Mouse (Mus musculus) c-Kit-negative CD71-positive TER-119-positive erythroid progenitor cells, embryonic 14.5 days (primary cell): Measurements from ENCODE around the gene Ptprm.

Experiments used
- DNase-seq: peaks from one replicate; pipeline ENCODE4 v3.0.0-alpha.2; 2013; ENCODE audit warnings: low read depth, low spot score

Ptprm gene

DNA sequence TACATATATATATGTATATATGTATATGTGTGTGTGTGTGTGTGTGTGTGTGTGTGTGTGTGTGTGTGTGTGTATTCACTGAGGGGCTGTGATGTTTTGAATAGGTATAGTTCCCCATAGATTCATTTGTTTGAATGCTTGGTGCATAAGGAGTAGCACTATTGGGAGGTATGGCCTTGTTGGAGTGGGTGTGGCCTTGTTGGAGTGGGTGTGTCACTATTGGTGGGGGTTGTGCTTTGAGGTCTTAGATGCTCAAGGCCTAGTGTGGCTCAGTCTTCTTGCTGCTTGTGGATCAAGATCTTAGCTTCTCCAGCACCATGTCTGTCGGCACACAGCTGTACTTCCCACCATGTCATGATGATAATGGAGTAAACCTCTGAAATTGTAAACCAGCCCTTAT, 138.9 kb downstream of the Ptprm start:
- DNase-seq = no peak

DNA sequence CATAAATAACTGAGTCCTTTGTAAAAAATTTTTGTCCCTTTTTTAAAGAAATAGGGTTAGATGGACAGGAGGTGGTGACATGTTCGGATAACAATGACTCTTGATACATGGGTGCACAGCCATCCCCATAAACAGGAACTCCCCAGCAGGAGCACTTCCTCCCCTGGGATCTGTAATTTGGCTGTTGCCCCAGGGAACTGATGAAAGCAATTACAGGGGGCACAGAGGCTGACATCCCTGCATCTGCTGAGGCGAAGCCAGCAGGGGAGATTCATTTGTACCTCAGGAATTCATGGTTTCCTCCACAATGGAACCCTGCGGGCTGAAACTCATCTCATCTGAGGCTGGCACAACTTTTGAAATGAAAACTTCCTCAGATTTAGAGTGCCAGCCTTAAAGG, 140.5 kb downstream of the Ptprm start:
- no peak for DNase-seq

DNA sequence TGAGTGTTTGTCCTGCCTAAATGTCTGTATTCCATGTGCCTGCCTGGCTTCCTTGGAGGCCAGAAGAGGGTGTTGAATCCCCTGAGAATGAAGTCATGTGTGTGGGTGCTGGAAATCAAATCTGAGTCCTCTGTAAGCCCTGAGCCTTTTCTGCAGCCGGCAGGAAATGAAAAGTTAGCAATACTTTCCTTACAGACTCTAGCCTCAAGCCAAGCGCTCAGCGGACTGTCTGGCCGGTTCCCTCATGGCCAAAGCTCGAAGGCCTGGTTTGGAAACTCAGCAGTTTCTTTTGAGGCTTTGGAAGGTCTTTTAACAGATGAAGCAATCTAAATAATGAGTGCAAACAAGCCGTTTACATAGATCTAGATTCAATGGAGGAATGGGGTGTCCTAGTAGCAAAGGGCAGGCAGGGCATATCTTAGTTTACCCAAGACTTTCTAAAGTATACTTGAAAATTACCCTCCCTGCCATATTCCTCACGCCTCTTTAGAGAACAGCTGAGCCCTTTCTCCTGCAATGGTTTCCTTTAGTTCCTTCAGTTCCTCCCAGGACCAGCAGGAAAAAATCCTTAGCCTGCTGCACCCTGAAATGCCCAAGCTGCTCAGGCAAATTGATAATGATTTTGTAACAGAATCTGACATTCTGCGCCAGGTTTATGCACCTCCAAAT, 144.4 kb downstream of the Ptprm start:
- no peak for DNase-seq

DNA sequence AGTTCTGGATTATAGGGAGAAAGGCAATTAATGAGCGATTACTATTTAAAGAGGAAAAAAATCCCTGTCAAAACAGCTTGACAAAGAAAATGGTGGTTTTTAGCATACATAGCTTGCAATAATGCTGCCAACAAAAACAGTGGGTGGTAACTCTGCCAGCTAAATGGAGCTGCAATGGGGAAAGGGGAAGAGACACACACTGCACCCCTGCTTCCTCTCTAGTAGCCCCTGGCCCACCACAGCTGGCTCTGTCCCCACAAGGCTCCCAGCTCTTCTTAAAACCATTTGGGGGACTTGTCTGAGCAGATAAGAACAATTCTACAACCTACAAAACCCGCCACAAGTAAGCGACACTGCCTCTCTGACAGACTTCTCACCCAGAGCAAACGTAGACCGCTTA, 145.7 kb downstream of the Ptprm start:
- DNase-seq = no peak

DNA sequence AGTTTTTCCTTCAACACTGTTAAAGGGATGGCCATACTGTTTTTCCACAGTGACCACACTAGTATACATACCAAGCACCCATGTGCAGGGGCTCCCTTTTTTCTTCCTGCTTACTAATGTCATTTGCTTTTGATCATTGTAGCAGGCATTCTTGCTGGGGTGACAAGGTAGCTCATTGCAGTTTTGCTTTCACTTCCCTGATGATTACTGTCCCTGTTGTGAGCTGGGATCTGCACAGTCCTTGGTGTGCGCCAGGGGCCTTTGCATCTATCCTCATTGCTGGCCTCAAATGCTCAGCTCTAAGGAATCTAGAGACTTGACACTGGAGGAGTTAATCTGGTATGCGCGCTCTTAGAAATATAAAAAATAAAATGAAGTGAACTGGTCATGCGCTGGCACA, 147.3 kb downstream of the Ptprm start:
- no peak for DNase-seq

DNA sequence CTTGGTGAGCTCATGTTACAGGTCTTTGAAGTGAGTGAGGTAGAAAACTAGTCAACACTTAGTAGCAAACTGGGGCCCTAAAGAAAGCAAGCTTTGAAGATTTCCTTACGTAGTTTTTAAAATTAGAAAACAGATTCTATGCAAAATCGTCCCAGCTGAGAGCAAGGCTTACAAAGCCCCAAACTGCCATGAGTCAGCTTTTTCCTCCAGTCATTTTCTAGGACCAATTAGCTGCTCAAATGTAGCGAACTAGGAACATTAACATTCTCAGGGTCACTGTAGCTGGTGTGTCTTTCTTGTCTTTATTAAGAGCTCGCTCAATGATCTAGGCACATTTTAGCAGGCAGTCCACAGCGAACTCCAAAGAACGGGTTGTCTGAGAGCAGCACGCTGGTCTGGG, 153.1 kb downstream of the Ptprm start:
- DNase-seq = no peak

DNA sequence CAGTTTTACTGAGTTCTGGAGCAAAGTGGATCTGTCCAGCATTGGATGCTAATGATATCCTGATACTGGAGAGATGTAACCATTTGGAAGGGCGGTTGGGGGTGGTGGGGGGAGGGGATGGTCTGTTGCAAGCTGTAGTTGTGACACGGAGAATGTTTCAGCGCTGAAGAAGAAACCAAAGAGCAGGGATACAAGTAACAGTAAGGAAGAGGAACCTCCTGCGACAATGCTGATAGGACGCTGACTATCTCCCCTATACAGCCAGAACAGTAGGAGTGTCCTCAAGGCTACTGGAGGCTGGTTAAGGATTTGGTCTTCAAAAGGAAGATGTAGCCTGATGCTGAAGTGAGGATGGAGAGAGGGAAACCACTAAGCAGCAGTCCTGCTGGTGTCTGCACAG, 160.5 kb downstream of the Ptprm start:
- DNase-seq = no peak

DNA sequence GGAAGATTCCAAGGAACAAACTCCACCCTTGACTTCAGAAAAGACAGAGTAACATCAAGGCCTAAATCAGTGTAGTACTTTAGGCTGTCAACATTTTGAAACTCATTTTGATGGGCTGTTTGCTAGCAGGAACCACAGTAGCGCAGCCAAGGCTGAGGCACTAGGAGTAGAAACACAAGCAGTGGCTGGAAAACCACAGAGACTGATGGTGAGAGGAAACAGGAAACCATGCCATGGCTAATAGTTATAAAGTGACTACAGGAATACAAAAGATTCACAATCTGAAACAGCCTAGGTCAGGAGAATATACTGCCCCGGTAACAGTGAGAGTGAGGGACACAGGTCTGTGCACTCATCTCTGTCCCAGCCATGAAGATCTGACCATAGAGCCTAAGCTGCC, 165.7 kb downstream of the Ptprm start:
- no peak for DNase-seq

DNA sequence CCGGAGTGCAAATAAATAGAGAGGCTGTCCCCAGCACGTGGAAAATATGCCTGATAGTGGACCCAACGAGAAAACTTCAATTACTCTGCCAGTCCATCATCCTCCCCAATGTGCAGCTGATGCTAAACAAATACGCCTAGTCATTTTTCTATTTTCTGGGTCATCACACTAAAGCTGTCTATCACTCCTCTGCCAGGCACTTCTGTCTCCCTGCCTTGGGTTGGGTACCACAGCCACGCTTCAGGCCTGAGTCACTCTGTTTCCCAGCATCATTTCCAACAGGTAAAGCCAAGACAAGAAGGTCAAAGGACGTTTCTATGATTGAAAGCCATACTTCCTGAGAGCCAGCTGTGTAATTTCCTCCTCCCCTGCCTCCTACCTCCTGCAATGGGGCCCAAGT, 167.4 kb downstream of the Ptprm start:
- no peak for DNase-seq

DNA sequence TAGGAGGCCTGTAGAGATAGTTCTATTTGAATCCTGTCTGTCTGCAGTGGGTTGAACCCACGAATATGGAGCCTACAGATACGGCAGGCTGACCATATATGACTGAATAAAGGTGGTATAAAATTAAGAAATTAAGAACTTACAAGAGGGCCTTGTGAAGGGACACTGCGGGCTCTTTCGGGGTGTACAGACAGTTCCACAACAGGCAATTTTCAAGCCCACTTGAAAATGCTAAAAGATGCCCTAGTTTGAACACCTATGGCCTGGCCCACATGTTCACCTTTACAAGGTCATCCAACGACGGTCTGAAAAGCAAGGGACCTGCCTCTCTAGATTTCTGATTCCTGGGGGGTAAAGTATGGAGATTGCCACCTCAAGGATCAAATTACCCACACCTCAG, 168.3 kb downstream of the Ptprm start:
- DNase-seq = no peak

DNA sequence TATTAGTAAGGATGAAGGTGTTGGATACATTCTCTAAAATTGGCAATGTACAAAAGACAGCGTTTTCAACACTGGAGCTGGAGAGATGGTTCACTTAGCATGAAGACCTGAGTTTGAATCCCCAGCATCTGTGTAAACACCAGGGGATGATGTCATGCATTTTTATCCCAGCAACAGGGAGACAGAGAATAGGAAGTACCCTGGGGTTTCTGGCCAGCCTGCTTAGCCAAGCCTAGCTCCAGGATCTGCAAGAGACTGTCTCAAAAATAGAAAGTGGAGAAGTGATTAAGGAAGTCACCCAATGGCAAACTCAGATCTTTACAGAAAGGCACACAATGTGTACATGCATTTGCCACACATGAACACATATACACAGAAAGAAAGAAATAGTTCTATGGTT, 174.8 kb downstream of the Ptprm start:
- DNase-seq = no peak

DNA sequence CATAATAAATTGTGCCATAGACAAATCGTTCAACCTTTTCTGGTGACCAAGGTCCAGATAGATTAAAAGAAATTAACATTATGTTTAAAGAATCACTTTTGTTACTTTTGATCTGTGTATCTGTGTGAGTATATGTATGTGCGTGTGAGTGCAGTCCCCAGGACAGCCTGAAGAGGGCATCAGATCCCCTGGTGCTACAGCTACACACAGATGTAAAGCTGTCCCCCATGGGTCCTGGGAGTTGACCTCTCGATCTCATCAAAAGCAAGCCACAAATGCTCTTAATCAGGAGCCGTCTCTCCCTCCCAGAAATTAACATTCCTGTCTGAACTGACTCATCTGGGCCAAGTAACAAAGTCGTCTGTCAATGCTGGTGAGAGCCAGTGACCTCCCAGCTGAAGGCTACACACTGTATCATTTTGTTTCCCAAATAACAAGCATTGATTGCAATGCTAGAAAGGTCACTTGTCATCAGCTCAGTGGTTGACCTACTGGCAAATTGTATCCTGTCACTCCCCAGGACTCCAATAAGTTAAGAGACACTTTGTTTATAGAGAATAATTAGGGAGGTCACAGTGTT, 175.5 kb downstream of the Ptprm start:
- DNase-seq = no peak

DNA sequence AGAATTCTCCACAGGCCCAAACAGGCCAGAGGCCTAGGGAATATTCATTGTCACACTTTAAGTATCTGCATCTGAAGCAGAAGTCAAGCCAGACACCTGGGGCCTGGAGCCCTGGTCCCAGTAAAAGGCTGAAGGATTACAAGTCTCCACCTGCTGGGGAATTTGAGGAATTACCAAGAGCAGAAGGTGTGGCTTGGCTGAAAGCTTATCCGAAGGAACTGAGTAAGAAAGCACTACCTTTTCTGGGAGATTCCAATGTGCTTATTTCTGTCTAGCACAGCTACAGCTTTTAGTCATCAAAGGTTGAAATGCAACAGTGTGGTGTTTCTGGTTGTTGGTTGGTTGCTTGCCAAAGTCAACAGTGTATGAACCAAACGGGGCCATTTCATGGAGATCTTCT, 178.4 kb downstream of the Ptprm start:
- no peak for DNase-seq

DNA sequence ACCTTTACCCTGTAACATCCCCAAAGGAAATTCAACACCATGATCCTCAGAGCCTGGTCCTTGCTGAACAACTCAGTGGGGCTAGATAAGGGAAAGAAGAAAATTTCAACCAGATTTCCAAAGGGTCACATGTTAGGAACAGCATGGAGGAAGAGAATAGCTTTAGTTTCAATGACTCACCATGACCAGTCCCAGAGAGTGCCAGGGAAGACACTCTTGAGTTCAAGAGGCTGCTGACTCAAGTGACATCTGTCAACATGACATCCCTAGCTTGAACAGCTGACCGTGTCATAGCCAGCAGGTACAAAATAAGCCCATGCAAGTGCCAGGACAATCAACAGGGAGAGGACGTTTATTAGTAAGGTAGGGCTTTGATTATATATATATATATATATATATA, 182.9 kb downstream of the Ptprm start:
- DNase-seq = no peak

DNA sequence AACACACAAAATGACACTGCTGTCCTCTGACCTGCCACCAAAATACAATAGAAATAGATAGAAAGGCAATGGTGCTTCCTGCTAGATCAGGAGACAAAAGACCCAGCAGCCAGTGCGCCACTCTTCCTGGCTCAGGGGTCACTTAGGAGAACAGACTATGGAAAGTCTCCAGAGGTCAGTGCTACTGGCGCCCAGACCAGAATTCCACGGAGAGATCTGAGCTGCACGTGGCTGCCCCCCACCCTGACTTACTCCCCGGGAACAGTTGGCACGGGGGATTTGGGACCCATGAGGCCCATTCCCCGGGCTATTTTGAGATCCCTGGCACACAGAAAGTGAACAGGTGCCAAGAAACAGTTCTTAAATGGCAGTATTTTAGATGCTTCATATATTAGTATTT, 183.6 kb downstream of the Ptprm start:
- DNase-seq = no peak

DNA sequence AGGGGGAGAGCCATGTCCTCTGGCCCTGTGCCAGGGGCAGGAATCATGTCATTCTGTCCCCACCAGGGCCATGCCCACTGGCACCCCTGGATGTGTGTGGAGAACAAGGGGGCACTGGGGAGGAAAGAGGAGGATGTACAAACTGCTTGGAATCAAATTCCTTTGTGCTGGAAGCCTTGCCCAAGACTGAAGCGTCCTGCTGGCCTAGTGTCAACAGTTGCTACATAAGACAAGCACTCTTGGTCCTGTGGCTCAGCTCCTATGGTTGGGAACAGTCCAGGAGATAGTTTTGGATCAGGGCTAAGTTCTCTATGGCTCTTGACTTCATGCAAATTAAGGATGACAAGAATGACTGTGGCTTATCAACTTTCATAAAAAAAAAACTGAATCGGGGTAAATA, 188.4 kb downstream of the Ptprm start:
- DNase-seq = no peak

DNA sequence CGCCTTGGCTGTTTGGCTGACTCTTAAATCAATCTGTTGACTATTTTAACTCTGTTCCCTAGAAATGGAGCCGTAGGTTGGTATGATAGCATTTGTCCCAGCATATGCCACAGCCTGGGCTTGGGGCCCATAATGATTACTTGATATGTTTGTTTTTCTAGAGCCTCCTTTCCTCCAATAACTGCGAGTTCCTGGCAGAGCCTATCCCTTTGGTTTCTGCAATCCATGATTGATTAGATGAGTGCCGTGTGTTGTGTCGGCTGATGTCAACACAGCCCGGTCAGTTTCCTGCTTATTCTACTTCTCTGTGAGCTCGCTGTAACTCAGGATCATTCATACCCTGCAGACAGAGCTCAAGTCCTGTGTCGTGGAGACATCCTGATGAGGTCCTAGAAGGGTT, 194.6 kb downstream of the Ptprm start:
- DNase-seq = no peak

DNA sequence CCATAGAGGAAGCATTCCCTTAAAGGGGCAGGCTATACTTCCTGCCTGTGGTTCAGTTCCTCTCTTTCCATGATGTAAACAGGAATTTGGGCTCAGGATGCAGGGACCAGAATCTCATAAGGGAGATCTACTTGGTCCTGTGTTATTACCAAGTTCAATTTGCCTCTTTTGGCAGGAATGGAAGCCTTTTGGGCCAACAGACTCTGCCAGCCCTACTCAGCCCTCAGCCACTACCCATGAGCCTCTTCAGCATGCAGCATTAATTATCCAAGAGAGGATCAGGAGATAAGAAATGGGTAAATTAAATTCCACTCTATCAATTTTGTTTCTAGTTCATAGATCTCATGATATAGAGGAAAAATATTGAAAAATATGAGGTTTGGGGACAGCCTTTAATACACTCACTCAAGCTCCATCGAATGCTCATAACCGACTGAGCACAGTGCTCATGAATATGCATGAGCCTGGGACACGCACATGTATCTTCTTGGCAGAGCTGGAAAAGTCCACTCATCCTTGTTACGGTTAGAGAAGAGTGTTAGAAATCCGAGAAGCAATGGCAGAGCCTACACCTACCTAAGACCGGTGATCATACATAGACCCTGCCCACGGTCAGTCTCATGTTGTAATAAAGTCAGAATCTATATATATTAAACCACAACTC, 197.0 kb downstream of the Ptprm start:
- DNase-seq = no peak

DNA sequence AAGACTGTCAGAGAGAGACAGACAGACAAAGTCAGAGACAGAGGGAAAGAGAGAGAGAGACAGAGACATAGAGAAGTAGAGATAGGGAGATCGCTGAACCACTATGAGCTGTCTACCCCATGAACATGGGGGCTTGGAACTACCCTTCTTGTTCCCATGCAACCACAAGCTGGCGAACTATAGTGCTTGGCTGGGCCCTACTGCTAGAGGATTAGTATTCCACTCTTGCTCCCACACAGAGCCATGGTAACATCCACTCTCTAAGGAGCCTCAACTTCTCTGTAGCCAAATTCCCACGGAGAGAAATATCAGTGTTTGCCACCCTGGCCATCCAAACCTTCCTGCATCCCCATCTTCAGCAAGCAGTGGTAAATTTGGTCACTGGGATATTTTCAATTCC, 202.0 kb downstream of the Ptprm start:
- no peak for DNase-seq

DNA sequence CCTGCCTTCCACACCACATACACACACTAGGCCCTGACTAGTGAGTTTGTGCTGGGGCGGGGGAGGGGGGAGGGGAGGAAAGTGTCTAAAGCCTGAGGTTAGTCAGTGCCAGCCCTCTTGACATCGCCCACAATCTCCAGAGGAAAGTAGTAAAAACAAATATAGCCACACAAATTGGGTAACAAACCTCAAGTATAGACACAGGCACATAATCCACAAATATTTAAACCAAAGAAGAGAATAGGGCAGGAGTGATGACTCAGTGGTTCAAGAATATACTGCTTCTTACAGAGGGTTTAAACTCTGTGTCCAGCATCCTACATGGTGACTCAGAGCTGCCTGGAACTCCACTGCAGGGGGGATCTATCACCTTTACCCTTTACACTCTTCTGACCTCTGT, 203.8 kb downstream of the Ptprm start:
- DNase-seq = no peak

DNA sequence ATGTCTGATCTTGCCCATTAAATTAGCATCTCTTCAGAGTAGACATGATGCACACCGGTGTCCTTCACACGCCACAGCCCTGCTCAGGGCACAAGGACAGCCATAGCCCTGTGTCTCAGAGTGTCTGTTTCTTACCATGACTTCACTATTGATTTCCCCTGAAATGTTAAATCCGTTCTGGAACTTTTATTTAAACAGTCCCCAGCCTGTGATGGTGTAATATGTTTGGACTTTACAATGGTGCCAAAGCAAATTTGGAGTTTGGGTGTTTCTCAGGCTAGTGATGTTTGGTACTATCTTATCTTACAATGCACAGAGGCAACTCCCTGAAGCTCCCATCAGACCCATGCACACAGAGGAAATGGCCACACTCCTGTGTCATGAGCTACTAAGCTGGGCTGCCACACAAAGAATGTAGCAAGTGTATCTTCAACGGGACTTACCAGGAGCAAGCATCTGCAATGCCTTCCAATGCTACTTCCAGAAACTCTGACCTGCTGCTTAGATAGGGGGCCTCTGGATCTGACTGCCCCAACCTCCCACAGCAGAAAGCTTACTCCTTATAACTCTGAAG, 212.0 kb downstream of the Ptprm start:
- DNase-seq = no peak

DNA sequence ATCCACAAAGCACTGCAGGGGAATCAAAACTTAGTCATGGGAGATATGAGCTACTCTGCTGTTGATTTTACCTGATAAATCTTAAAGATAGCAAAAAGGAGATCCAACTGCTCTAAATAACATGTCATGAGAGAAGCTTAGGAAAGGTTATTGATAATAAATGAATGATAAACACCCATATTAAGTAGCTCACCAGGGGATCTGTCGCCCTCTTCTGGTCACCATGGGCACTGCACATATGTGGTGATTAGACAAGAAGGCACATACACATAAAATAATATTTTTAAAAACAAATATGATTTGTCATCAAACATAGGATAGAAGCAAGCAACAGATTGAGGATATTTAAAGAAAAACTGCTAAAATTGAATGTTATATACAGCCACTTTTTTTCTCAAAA, 213.8 kb downstream of the Ptprm start:
- no peak for DNase-seq

DNA sequence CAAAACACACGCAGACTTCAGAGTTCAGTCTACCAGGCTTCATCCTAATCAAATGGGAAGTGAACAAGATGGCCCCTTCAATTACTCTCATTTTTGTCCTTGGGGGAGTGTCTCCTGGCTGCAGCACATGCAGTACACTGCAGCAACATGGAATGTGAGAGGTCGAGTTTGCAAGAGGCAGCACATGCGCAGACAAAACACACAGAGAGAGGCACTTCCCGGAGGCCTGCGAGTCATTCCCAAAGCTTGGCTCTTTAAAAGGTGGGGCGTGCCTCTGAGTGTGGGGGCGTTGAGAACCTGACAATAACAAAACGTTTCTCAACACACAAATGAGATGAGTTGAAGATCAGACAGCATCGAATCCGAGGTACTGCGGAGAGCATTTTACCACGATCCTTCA, 215.3 kb downstream of the Ptprm start:
- no peak for DNase-seq
